Mouse (Mus musculus): ENCODE results near the gene 6030458C11Rik. TPM values are rescaled to one million over a fixed set of nuclear protein-coding genes. Genes with fewer than 3 reads are reported as not detected.

Gene 6030458C11Rik
- polyA plus RNA-seq, 1 experiment from 2014 or later: 31.3 TPM

GRCm38 (mm10) chr15:12781296-12781695 is 43.2 kb downstream of the 6030458C11Rik start:
- H3K4me1 ChIP-seq (ENCODE audit: control insufficient read depth, insufficient read depth, low read length): no peaks in the 10 kb centered on the region
- H3K9ac ChIP-seq (ENCODE audit: low read length): no peak overlapping the region
- ATAC-seq (ENCODE audit: insufficient read depth, low FRiP score): no peak
- peaks cover 6% of the 10 kb centered on the region; the same call in 1 of the 2 replicates for H3K9me3 ChIP-seq (replicated peaks; ENCODE audit: control insufficient read depth, low read length)
- H3K36me3 ChIP-seq (ENCODE audit: control insufficient read depth, insufficient read depth, low read length): no peaks in the 10 kb centered on the region
- H3K27me3 ChIP-seq (ENCODE audit: control insufficient read depth, insufficient read depth, low read length): no peaks in the 10 kb centered on the region
- H3K4me3 ChIP-seq (replicated peaks; ENCODE audit: low read length): no peak overlapping the region
- H3K4me2 ChIP-seq (ENCODE audit: low read depth, low read length): no peak overlapping the region
- H3K27ac ChIP-seq (ENCODE audit: low read length): no peak overlapping the region
- 75% methylated on average over 6 of the region's 6 CpGs for WGBS

GRCm38 (mm10) chr15:12774149-12774753 is 50.2 kb downstream of the 6030458C11Rik start:
- Histone ChIP-seq H3K4me3 (replicated peaks; ENCODE audit: low read length) (no peak overlapping the region), H3K9ac (ENCODE audit: low read length) (no peak overlapping the region), H3K27ac (ENCODE audit: low read length) (no peak overlapping the region), H3K36me3 (ENCODE audit: control insufficient read depth, insufficient read depth, low read length) (no peaks in the 10 kb centered on the region), H3K4me2 (ENCODE audit: low read depth, low read length) (no peak overlapping the region), H3K27me3 (ENCODE audit: control insufficient read depth, insufficient read depth, low read length) (no peaks in the 10 kb centered on the region), H3K9me3 (replicated peaks; ENCODE audit: control insufficient read depth, low read length) (peaks cover 6% of the 10 kb centered on the region; the same call in 1 of the 2 replicates), H3K4me1 (ENCODE audit: control insufficient read depth, insufficient read depth, low read length) (no peaks in the 10 kb centered on the region)
- ATAC-seq (ENCODE audit: insufficient read depth, low FRiP score): no peak
- 77% methylated on average over 11 of the region's 11 CpGs for WGBS

GRCm38 (mm10) chr15:12770958-12771357 is 53.5 kb downstream of the 6030458C11Rik start:
- Histone ChIP-seq H3K27me3 (ENCODE audit: control insufficient read depth, insufficient read depth, low read length) (no peaks in the 10 kb centered on the region), H3K27ac (ENCODE audit: low read length) (no peak overlapping the region), H3K9me3 (replicated peaks; ENCODE audit: control insufficient read depth, low read length) (no peaks in the 10 kb centered on the region), H3K4me1 (ENCODE audit: control insufficient read depth, insufficient read depth, low read length) (no peaks in the 10 kb centered on the region), H3K36me3 (ENCODE audit: control insufficient read depth, insufficient read depth, low read length) (no peaks in the 10 kb centered on the region), H3K4me3 (replicated peaks; ENCODE audit: low read length) (no peak overlapping the region), H3K4me2 (ENCODE audit: low read depth, low read length) (no peak overlapping the region), H3K9ac (ENCODE audit: low read length) (no peak overlapping the region)
- WGBS: 75% methylated on average over 7 of the region's 7 CpGs
- no peak; the same call in 1 of the 2 replicates for ATAC-seq (ENCODE audit: insufficient read depth, low FRiP score)

GRCm38 (mm10) chr15:12766848-12767247 is 57.6 kb downstream of the 6030458C11Rik start:
- no peak for ATAC-seq (ENCODE audit: insufficient read depth, low FRiP score)
- Histone ChIP-seq H3K4me1 (ENCODE audit: control insufficient read depth, insufficient read depth, low read length) (no peaks in the 10 kb centered on the region), H3K36me3 (ENCODE audit: control insufficient read depth, insufficient read depth, low read length) (no peaks in the 10 kb centered on the region), H3K4me2 (ENCODE audit: low read depth, low read length) (no peak overlapping the region), H3K27ac (ENCODE audit: low read length) (no peak overlapping the region), H3K27me3 (ENCODE audit: control insufficient read depth, insufficient read depth, low read length) (no peaks in the 10 kb centered on the region), H3K9ac (ENCODE audit: low read length) (no peak overlapping the region), H3K9me3 (replicated peaks; ENCODE audit: control insufficient read depth, low read length) (no peaks in the 10 kb centered on the region), H3K4me3 (replicated peaks; ENCODE audit: low read length) (no peak overlapping the region)
- 55% methylated on average over 4 of the region's 4 CpGs for WGBS

- 63% methylated on average over 10 of the region's 10 CpGs for WGBS
- ATAC-seq (ENCODE audit: insufficient read depth, low FRiP score): no peak
Observed at GRCm38 (mm10) chr15:12763147-12763546, 61.3 kb downstream of the 6030458C11Rik start.

GRCm38 (mm10) chr15:12762258-12762913 is 62.1 kb downstream of the 6030458C11Rik start:
- H3K4me2 ChIP-seq (ENCODE audit: low read depth, low read length): no peak overlapping the region
- H3K4me1 ChIP-seq (ENCODE audit: control insufficient read depth, insufficient read depth, low read length): no peaks in the 10 kb centered on the region
- no peak overlapping the region for H3K27ac ChIP-seq (ENCODE audit: low read length)
- H3K4me3 ChIP-seq (replicated peaks; ENCODE audit: low read length): no peak overlapping the region
- H3K27me3 ChIP-seq (ENCODE audit: control insufficient read depth, insufficient read depth, low read length): no peaks in the 10 kb centered on the region
- no peaks in the 10 kb centered on the region for H3K9me3 ChIP-seq (replicated peaks; ENCODE audit: control insufficient read depth, low read length)
- H3K36me3 ChIP-seq (ENCODE audit: control insufficient read depth, insufficient read depth, low read length): no peaks in the 10 kb centered on the region
- no peak for ATAC-seq (ENCODE audit: insufficient read depth, low FRiP score)
- H3K9ac ChIP-seq (ENCODE audit: low read length): no peak overlapping the region
- WGBS: 83% methylated on average over 11 of the region's 11 CpGs

More at GRCm38 (mm10) chr15:12763147-12763546, 61.3 kb downstream of the 6030458C11Rik start:
- H3K27me3 ChIP-seq (ENCODE audit: control insufficient read depth, insufficient read depth, low read length): no peaks in the 10 kb centered on the region
- H3K36me3 ChIP-seq (ENCODE audit: control insufficient read depth, insufficient read depth, low read length): no peaks in the 10 kb centered on the region
- no peak overlapping the region for H3K4me3 ChIP-seq (replicated peaks; ENCODE audit: low read length)
- H3K4me2 ChIP-seq (ENCODE audit: low read depth, low read length): no peak overlapping the region
- no peak overlapping the region for H3K9ac ChIP-seq (ENCODE audit: low read length)
- H3K4me1 ChIP-seq (ENCODE audit: control insufficient read depth, insufficient read depth, low read length): no peaks in the 10 kb centered on the region
- no peak overlapping the region for H3K27ac ChIP-seq (ENCODE audit: low read length)
- no peaks in the 10 kb centered on the region for H3K9me3 ChIP-seq (replicated peaks; ENCODE audit: control insufficient read depth, low read length)

- Histone ChIP-seq H3K9ac (ENCODE audit: low read length) (no peak overlapping the region), H3K4me1 (ENCODE audit: control insufficient read depth, insufficient read depth, low read length) (no peaks in the 10 kb centered on the region), H3K4me2 (ENCODE audit: low read depth, low read length) (no peak overlapping the region), H3K27me3 (ENCODE audit: control insufficient read depth, insufficient read depth, low read length) (no peaks in the 10 kb centered on the region), H3K36me3 (ENCODE audit: control insufficient read depth, insufficient read depth, low read length) (no peaks in the 10 kb centered on the region), H3K27ac (ENCODE audit: low read length) (no peak overlapping the region), H3K9me3 (replicated peaks; ENCODE audit: control insufficient read depth, low read length) (no peaks in the 10 kb centered on the region), H3K4me3 (replicated peaks; ENCODE audit: low read length) (no peak overlapping the region)
- no peak for ATAC-seq (ENCODE audit: insufficient read depth, low FRiP score)
- WGBS: 84% methylated on average over 6 of the region's 6 CpGs
Observed at GRCm38 (mm10) chr15:12760747-12761146, 63.7 kb downstream of the 6030458C11Rik start.

- WGBS: 41% methylated on average over 5 of the region's 5 CpGs
- H3K36me3 ChIP-seq (ENCODE audit: control insufficient read depth, insufficient read depth, low read length): no peaks in the 10 kb centered on the region
- no peak overlapping the region for H3K27ac ChIP-seq (ENCODE audit: low read length)
- H3K4me3 ChIP-seq (replicated peaks; ENCODE audit: low read length): no peak overlapping the region
- H3K9ac ChIP-seq (ENCODE audit: low read length): no peak overlapping the region
- no peak for ATAC-seq (ENCODE audit: insufficient read depth, low FRiP score)
- no peak overlapping the region for H3K4me2 ChIP-seq (ENCODE audit: low read depth, low read length)
- no peaks in the 10 kb centered on the region for H3K4me1 ChIP-seq (ENCODE audit: control insufficient read depth, insufficient read depth, low read length)
- no peaks in the 10 kb centered on the region for H3K27me3 ChIP-seq (ENCODE audit: control insufficient read depth, insufficient read depth, low read length)
- no peaks in the 10 kb centered on the region for H3K9me3 ChIP-seq (replicated peaks; ENCODE audit: control insufficient read depth, low read length)
Observed at GRCm38 (mm10) chr15:12758461-12758860, 66.0 kb downstream of the 6030458C11Rik start.
